Mouse (Mus musculus) heart, embryonic 15.5 days (tissue): ENCODE results near the gene Uroc1. TPM values are rescaled to one million over a fixed set of nuclear protein-coding genes. Genes with fewer than 3 reads are reported as not detected.

ENCODE experiments used
- ATAC-seq: fragments of 200-750 bp; cut with Nextera tagmentation; replicated peaks from 2 replicates; pipeline ENCODE4 v1.8.0; 2017; ENCODE audit warnings: low read depth, moderate TSS enrichment; ENCODE audit not compliant: insufficient number of reproducible peaks, insufficient read depth, low FRiP score
- H3K27ac ChIP-seq: fragments of 300-500 bp; sonication (generic); 2 replicates; pipeline ENCODE4 v1.5.1; 2015; ENCODE audit warnings: mild to moderate bottlenecking, inconsistent platforms
- H3K27me3 ChIP-seq: fragments of 300-500 bp; sonication (generic); 2 replicates; pipeline ENCODE4 v1.6.1; 2015; ENCODE audit warnings: inconsistent platforms
- H3K36me3 ChIP-seq: fragments of 300-500 bp; sonication (generic); 2 replicates; pipeline ENCODE4 v1.6.1; 2015; ENCODE audit warnings: mild to moderate bottlenecking, inconsistent platforms
- H3K4me1 ChIP-seq: fragments of 300-500 bp; sonication (generic); replicated peaks from 2 replicates; pipeline ENCODE4 v1.6.1; 2015; ENCODE audit warnings: inconsistent platforms
- H3K4me2 ChIP-seq: fragments of 300-500 bp; sonication (generic); 2 replicates; pipeline ENCODE4 v1.6.1; 2015; ENCODE audit warnings: inconsistent platforms, mild to moderate bottlenecking, moderate library complexity
- H3K4me3 ChIP-seq: fragments of 300-500 bp; sonication (generic); 2 replicates; pipeline ENCODE4 v1.5.1; 2015; ENCODE audit warnings: mild to moderate bottlenecking, inconsistent platforms
- H3K9ac ChIP-seq: fragments of 300-500 bp; sonication (generic); 2 replicates; pipeline ENCODE4 v1.6.1; 2015; ENCODE audit warnings: mild to moderate bottlenecking, inconsistent platforms
- H3K9me3 ChIP-seq: fragments of 300-500 bp; sonication (generic); replicated peaks from 2 replicates; pipeline ENCODE4 v1.6.1; 2016; ENCODE audit warnings: inconsistent platforms
- WGBS: fragments of 180-500 bp; shearing (Covaris S2); methylation state at CpG from one replicate; pipeline ENCODE4 v1.1.7; 2015; ENCODE audit warnings: mixed read lengths; 5-methylcytosine and 5-hydroxymethylcytosine counted together
- polyA plus RNA-seq: library from polyadenylated mRNA; unstranded; fragments of >200 nt; fragmentation: Nextera tagmentation; extraction: Ambion mirVana; gene quantifications from 2 replicates; pipeline ENCODE4 v1.2.1, GENCODE M21; 2015

Uroc1 gene
- polyA plus RNA-seq, 1 experiment from 2014 or later = not detected

DNA sequence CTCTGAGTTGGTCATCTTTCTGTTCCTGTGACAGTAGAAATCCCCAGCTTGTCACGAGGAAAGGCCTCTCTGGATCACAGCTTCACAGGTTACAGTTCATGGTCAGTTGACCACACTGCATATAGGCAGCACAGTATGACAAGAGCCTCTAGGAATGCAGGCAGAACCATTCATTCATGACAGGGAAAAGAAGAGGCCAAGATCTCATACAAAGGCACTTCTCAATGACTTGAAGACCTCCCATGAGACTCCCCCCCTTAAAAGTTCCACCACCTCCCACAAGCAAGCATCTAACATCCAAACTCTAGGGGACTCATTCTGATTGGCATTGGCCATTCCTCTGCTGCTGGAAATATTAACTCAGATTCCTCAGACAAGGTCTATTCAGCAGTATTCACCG, 26.4 kb downstream of the Uroc1 start:
- ATAC-seq = no peak
- Histone ChIP-seq H3K9me3 (no peaks in the 10 kb centered on the region), H3K4me3 (no peak overlapping the region), H3K27ac (peak overlapping the region; percentile 43), H3K36me3 (no peaks in the 10 kb centered on the region), H3K4me2 (no peak overlapping the region), H3K4me1 (peaks cover 22% of the 10 kb centered on the region), H3K27me3 (no peaks in the 10 kb centered on the region), H3K9ac (no peak overlapping the region)
- WGBS = 54% methylated on average over 2 of the region's 2 CpGs

DNA sequence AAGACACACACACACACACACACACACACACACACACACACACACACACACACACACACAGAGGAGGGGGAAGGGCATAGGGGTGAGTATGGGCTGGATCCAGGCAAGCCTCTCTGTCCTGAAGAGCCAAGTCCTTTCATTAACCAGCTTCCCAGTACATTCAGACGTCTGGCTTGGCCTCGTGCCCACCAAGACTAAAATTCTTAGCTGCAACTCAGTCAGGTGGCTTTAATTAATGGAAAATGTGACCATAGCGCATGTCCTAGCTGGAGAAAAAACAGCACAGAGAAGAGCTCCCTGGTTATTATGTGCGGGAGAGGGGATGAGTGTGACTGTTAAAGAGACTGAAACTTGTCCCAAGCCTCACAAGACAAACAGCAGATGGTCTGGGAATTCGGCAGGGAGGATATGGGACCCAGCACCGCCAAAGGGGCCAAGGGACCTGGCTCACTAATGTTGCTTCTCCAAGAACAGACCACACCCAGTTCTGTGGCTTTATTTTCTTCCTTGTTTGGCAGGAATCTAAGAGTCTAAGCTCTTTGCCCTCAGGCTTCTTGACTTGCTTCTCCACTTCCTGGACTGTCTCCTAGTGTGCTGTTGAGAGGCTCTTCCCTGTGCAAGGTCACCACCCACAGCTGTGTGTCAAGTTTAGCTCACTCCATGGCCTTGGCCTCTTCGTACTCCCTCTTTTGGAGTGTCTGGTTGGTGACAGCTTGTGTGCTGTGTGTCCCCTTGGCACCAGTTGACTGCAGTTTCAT, 27.1 kb downstream of the Uroc1 start:
- WGBS = 30% methylated on average over 7 of the region's 7 CpGs
- Histone ChIP-seq H3K4me1 (peaks cover 22% of the 10 kb centered on the region), H3K4me3 (no peak overlapping the region), H3K27ac (peak overlapping the region; percentile 43), H3K36me3 (no peaks in the 10 kb centered on the region), H3K9ac (no peak overlapping the region), H3K9me3 (no peaks in the 10 kb centered on the region), H3K27me3 (no peaks in the 10 kb centered on the region), H3K4me2 (no peak overlapping the region)
- ATAC-seq = peak; percentile 40; the same call in 1 of the 2 replicates

DNA sequence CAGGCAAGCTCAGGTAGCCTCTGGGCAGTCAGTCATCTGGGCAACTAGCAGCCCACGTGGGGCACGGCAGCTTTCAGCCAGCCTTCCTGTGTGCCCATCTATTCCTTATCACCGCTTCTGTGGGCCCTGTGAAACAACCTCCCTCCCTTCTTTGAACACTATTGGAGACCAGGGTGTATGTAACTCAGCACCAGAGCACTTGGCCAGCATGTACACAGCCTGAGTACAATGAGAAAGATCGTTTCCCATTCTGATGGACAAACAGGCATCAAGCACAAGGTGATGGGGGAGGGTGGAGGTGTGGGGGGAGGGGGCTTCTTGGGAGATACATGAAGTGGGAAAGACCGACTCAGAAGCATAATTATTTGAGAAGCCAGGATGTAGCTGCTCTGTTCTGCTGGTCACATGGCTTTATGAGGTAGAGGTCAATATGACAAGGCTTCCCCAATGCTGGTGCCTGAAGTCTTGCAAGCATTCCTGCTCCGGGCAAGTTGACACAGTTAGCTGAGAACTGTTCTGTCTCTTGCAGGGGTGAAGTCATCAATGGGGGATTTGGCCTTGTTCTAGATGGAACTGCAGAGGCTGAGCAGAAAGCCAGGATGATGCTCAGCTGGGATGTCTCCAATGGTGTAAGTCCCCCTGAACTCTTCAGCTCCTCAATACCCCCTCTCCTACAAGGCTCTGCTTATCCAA, 28.0 kb downstream of the Uroc1 start:
- Histone ChIP-seq H3K4me3 (no peak overlapping the region), H3K4me2 (no peak overlapping the region), H3K27me3 (no peaks in the 10 kb centered on the region), H3K4me1 (peaks cover 22% of the 10 kb centered on the region), H3K36me3 (no peaks in the 10 kb centered on the region), H3K9ac (no peak overlapping the region), H3K9me3 (no peaks in the 10 kb centered on the region), H3K27ac (no peak overlapping the region)
- WGBS = 72% methylated on average over 6 of the region's 6 CpGs
- ATAC-seq = no peak

DNA sequence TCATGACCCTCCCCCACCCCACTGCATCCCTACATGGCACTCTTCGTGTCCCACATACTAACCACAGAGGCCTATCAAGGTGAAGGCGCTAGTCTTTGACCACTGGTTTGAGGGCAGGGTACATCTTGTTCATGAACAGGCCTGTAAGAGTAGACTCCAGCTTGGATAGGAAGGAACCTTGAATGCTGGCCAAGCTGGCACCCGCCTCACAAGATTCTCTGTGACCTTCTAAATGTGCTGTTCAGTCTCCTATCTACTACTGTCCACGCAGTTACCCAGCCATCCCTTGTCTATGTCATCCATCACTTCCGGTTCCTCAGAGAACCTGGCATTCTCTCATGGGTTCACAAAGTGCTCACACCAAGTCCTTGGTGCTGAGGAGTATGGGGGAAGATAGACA, 30.2 kb downstream of the Uroc1 start:
- Histone ChIP-seq H3K9ac (no peak overlapping the region), H3K36me3 (no peaks in the 10 kb centered on the region), H3K27me3 (no peaks in the 10 kb centered on the region), H3K4me3 (no peak overlapping the region), H3K4me2 (no peak overlapping the region), H3K27ac (no peak overlapping the region), H3K9me3 (no peaks in the 10 kb centered on the region), H3K4me1 (peaks cover 17% of the 10 kb centered on the region)
- WGBS = 71% methylated on average over 5 of the region's 5 CpGs
- no peak for ATAC-seq

DNA sequence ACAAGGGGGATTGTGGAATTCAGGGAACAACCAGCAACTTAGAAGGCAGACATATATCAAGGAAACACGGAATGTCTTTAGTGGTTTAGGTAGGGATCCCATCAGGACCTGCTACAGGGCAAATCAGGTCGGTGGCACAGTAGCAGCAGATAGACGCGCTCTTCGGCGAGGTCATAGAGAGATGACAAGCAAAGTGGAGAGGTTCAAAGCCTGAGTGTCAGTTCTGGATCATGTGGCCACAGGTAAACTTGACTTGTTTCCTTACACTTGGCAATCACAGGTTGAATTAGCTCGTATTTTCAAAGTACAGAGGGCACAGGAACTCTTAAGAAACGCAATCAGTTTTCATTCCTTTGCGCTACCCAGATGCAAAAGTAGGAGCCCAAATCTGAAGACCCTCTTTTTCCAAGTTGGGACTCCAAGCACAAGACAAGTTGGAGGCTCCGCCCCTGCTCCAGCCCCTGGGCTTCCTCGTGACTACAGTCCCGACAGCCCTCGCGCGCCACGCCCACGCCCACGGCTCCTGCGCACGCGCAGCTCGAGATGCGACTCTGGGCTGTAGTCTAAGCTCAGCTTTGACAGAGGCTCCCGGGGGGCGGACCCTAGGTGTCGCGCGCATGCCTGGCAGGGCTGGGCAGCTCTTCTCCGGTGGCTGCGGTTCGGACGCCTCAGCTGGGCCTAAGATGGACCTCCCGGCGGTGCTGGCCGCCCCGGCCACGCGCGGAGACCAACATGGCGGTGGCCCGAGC, 36.1 kb downstream of the Uroc1 start, which contains the start of gene Zxdc:
Gene Zxdc, plus strand, starts transcription at position 517 of the 749 bp plus-strand sequence.
- peak within 1 kb of the TSS; percentile 78 for H3K4me3 ChIP-seq
- WGBS = 5% methylated on average over 41 of the region's 41 CpGs
- H3K9me3 ChIP-seq = no peaks in the 10 kb centered on the region
- H3K36me3 ChIP-seq = peaks cover 20% of the 10 kb centered on the region
- peak within 1 kb of the TSS; percentile 83 for H3K9ac ChIP-seq
- H3K27ac ChIP-seq = peak within 1 kb of the TSS; percentile 88
- peak; percentile 98 for ATAC-seq
- H3K4me1 ChIP-seq = peaks cover 21% of the 10 kb centered on the region
- peak within 1 kb of the TSS; percentile 96 for H3K4me2 ChIP-seq
- H3K27me3 ChIP-seq = no peaks in the 10 kb centered on the region

DNA sequence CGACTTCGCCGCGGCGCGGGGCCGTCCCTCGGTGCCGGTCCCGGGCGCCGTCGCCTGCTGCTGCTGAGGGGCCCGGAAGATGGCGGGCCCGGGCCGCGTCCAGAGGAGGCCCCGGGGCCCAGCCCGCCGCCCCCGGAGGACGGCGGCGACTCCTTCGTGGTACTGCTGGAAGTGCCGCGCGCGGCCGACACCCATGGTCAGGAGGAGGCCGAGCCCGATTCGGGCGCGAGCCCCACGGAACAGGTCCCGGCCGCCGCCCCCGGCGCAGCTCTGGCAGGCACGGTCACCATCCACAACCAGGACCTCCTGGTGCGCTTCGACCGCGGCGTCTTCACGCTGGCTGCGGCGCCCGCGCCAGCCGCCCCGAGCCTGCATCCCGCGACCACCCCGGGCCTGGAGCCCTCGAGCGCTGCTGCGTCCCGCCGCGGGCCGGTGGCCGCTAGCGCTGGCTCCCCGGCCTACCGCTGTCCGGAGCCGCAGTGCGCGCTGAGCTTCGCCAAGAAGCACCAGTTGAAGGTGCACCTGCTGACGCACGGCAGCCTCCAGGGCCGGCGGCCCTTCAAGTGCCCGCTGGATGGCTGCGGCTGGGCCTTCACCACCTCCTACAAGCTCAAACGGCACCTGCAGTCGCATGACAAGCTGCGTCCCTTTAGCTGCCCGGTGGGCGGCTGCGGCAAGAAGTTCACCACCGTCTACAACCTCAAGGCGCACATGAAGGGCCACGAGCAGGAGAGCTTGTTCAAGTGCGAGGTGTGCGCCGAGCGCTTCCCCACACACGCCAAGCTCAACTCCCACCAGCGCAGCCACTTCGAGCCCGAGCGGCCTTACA, 36.9 kb downstream of the Uroc1 start:
- Histone ChIP-seq H3K4me2 (peak overlapping the region; percentile 96), H3K27me3 (no peaks in the 10 kb centered on the region), H3K9me3 (no peaks in the 10 kb centered on the region), H3K36me3 (peaks cover 28% of the 10 kb centered on the region), H3K4me3 (peak overlapping the region; percentile 78), H3K4me1 (peaks cover 21% of the 10 kb centered on the region), H3K27ac (peak overlapping the region; percentile 88), H3K9ac (peak overlapping the region; percentile 83)
- under 1% methylated on average over 91 of the region's 98 CpGs for WGBS
- ATAC-seq = peak; percentile 71

DNA sequence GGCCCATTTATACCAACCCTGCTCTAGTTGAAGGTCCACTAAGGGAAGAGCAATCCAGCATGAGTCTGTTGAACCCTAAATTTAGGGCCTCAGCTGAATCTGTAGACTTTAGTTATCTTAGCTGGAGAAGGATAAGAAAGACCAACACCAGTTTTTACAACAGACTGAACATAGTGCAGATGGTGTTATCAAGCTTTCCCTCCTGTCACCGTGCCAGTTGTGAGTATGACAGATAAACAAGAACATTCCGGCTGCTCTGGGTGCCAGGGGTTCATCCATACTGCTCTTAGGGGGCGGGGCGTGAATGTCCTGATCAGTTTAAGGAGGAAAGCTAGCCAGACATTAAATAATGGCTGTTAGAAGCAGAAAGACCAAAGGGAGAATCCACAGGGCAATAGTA, 41.6 kb downstream of the Uroc1 start:
- no peaks in the 10 kb centered on the region for H3K9me3 ChIP-seq
- H3K9ac ChIP-seq = no peak overlapping the region
- no peaks in the 10 kb centered on the region for H3K27me3 ChIP-seq
- H3K4me2 ChIP-seq = no peak overlapping the region
- WGBS = 56% methylated on average over 4 of the region's 4 CpGs
- no peak overlapping the region for H3K27ac ChIP-seq
- ATAC-seq = no peak
- no peak overlapping the region for H3K4me3 ChIP-seq
- peaks cover 21% of the 10 kb centered on the region for H3K4me1 ChIP-seq
- H3K36me3 ChIP-seq = peaks cover 69% of the 10 kb centered on the region

DNA sequence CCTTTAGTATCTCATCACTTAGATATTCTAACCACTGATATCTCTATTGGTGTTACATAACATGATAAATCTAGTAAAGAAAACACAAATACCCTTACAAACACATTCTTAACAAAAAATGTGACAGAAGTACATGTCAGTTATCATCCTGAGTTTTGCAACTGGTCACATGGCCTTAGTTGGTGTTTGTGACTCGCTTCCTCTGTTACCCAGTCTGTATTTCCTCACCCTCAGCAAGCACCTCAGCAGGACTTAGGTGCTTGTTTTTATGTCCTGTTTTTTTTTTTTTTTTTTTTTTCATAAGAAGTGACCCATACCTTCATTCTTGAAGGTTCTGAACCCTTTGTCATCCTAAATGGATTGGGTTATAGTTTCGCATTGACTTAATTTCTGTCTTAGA, 44.6 kb downstream of the Uroc1 start:
- Histone ChIP-seq H3K4me3 (no peak overlapping the region), H3K27ac (no peak overlapping the region), H3K4me1 (no peaks in the 10 kb centered on the region), H3K27me3 (no peaks in the 10 kb centered on the region), H3K9me3 (no peaks in the 10 kb centered on the region), H3K4me2 (no peak overlapping the region), H3K36me3 (peaks cover 91% of the 10 kb centered on the region), H3K9ac (no peak overlapping the region)
- ATAC-seq = no peak
- 95% methylated on average over 2 of the region's 2 CpGs for WGBS

DNA sequence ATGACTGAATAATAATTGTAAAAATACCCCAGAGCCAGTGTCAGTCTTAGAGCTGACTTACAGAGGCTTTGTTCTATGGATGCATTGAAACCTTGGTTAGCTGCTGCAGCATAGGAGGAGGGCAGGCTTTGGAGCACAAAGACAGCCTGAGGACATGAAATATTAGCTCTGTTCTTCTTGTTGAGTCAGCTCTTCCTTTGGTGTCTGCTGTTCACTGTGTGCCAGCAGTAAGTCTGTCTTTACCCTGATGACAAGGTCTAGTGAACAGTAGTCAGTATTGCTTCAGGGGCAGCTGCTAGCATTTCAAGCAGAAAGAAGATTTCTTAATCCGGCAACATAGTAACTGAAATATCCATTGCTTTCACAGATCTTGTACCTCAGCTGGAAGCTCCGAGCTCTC, 48.4 kb downstream of the Uroc1 start:
- ATAC-seq = no peak
- H3K4me1 ChIP-seq = no peaks in the 10 kb centered on the region
- H3K27me3 ChIP-seq = no peaks in the 10 kb centered on the region
- WGBS = 81% methylated on average over 2 of the region's 2 CpGs
- no peak overlapping the region for H3K27ac ChIP-seq
- H3K4me3 ChIP-seq = no peak overlapping the region
- no peaks in the 10 kb centered on the region for H3K9me3 ChIP-seq
- no peak overlapping the region for H3K4me2 ChIP-seq
- peaks cover 82% of the 10 kb centered on the region for H3K36me3 ChIP-seq
- no peak overlapping the region for H3K9ac ChIP-seq

DNA sequence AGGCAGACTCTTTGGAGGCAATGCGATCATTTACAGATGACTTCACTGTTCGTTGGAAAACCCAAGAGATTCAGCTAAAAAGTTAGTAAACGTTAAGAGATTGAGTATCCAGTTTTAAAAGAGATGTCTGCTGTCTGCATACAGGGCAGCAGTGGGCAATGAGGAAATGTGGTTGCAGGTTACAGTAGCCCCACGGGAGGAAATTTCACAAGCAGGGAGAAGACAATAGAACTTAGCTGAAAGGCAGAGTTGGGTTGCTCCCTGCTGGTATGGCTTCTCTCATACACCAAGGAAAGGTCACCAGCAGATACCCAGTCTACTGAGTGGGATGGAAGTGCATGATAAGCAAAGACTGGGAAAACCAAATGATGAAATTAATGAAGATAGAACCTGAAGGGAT, 57.5 kb downstream of the Uroc1 start:
- H3K27ac ChIP-seq = no peak overlapping the region
- 83% methylated on average over 4 of the region's 4 CpGs for WGBS
- H3K4me1 ChIP-seq = no peaks in the 10 kb centered on the region
- no peak for ATAC-seq
- no peaks in the 10 kb centered on the region for H3K9me3 ChIP-seq
- H3K36me3 ChIP-seq = peaks cover 32% of the 10 kb centered on the region
- no peak overlapping the region for H3K4me3 ChIP-seq
- H3K27me3 ChIP-seq = no peaks in the 10 kb centered on the region
- no peak overlapping the region for H3K9ac ChIP-seq
- H3K4me2 ChIP-seq = no peak overlapping the region

DNA sequence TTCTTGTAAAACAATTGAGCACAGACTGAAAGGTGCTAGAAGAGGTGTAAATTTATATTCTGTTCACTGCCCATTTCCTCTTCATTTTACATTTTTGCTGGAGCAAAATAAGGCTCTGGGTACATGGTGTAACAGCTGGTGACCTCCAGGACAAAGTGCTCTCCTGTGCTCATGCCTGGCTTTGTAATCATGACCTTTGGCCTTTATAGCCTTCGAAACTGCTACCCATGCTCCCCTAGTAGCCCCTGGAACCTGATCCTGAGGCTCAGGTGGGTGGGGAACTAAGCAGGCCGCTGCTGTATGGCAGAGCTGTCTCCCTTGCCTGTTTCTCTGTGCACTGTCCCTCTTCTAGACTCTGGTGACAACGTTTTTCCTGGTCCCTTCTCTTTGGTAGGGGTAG, 60.9 kb downstream of the Uroc1 start:
- Histone ChIP-seq H3K27me3 (no peaks in the 10 kb centered on the region), H3K4me2 (no peak overlapping the region), H3K27ac (no peak overlapping the region), H3K4me3 (no peak overlapping the region), H3K4me1 (no peaks in the 10 kb centered on the region), H3K9ac (no peak overlapping the region), H3K9me3 (no peaks in the 10 kb centered on the region), H3K36me3 (peaks cover 24% of the 10 kb centered on the region)
- 60% methylated on average over 3 of the region's 3 CpGs for WGBS
- no peak for ATAC-seq
